Mouse (Mus musculus) gastrocnemius, postnatal 25 days (tissue): ENCODE results near the gene Tdrd1. TPM values are rescaled to one million over a fixed set of nuclear protein-coding genes. Genes with fewer than 3 reads are reported as not detected.
"Not testable (repeated sequence)": the region's sequence is repeated elsewhere in the genome, so short reads cannot be mapped to it uniquely, and the experiment has no call there.

ENCODE experiments used
- DNase-seq: peaks from one replicate; pipeline ENCODE4 v3.0.0; 2022
- long read RNA-seq, 2 experiments: library from polyadenylated mRNA; stranded (forward); transcript quantifications; one replicate each; pipeline ENCODE4 v2.0.0; 2021
- total RNA-seq, 2 experiments: library from RNA; stranded (reverse); gene quantifications; 1 replicate in 1 of 2; 2 replicates in 1 of 2; pipeline ENCODE4 v1.2.3; 2021

The Tdrd1 gene
- not detected for total RNA-seq
- long read RNA-seq, experiment 1 = 0 reads
- long read RNA-seq, experiment 2 = 0 reads

GRCm38 (mm10) chr19:56826047-56826631, at the start of gene Tdrd1:
Gene Tdrd1 (plus strand): TSS chr19:56826209.
- no peak for DNase-seq

GRCm38 (mm10) chr19:56776719-56777382, 49.2 kb upstream of the Tdrd1 start:
- peak; percentile 31 for DNase-seq

- DNase-seq = not testable (repeated sequence)
Observed at GRCm38 (mm10) chr19:56778532-56778931, 47.5 kb upstream of the Tdrd1 start.

GRCm38 (mm10) chr19:56787911-56788310, 38.1 kb upstream of the Tdrd1 start:
- DNase-seq = peak; percentile 68

GRCm38 (mm10) chr19:56788952-56789351, 37.1 kb upstream of the Tdrd1 start:
- DNase-seq = no peak

GRCm38 (mm10) chr19:56797376-56797775, 28.6 kb upstream of the Tdrd1 start:
- DNase-seq = no peak

GRCm38 (mm10) chr19:56800226-56800625, 25.8 kb upstream of the Tdrd1 start:
- no peak for DNase-seq

- no peak for DNase-seq
Observed at GRCm38 (mm10) chr19:56800930-56801655, 24.9 kb upstream of the Tdrd1 start.

GRCm38 (mm10) chr19:56801656-56802351, 24.2 kb upstream of the Tdrd1 start:
- DNase-seq = no peak

GRCm38 (mm10) chr19:56802352-56802746, 23.7 kb upstream of the Tdrd1 start:
- DNase-seq = no peak

- no peak for DNase-seq
Observed at GRCm38 (mm10) chr19:56805366-56805765, 20.6 kb upstream of the Tdrd1 start.

GRCm38 (mm10) chr19:56807122-56807521, 18.9 kb upstream of the Tdrd1 start:
- DNase-seq = no peak

GRCm38 (mm10) chr19:56808771-56809170, 17.2 kb upstream of the Tdrd1 start:
- DNase-seq = no peak

- DNase-seq = no peak
Observed at GRCm38 (mm10) chr19:56810641-56811146, 15.3 kb upstream of the Tdrd1 start.

- DNase-seq = peak; percentile 48
Observed at GRCm38 (mm10) chr19:56811590-56811989, 14.4 kb upstream of the Tdrd1 start.

GRCm38 (mm10) chr19:56813360-56813759, 12.6 kb upstream of the Tdrd1 start:
- no peak for DNase-seq

- DNase-seq = peak; percentile 35
Observed at GRCm38 (mm10) chr19:56817851-56818526, 8.0 kb upstream of the Tdrd1 start.

- no peak for DNase-seq
Observed at GRCm38 (mm10) chr19:56821040-56821797, 4.8 kb upstream of the Tdrd1 start.

GRCm38 (mm10) chr19:56821798-56822447, 4.1 kb upstream of the Tdrd1 start, which contains the start of gene Ccdc186:
Gene Ccdc186 (minus strand): TSS chr19:56822190.
- peak; percentile 92 for DNase-seq

- no peak for DNase-seq
Observed at GRCm38 (mm10) chr19:56822448-56822836, 3.6 kb upstream of the Tdrd1 start.
